Mouse (Mus musculus) spleen, adult 2 months (tissue): ENCODE results near the gene Ppp1r16b.

Source experiments
- CTCF ChIP-seq: fragments of 200-500 bp; IDR thresholded peaks from 2 replicates; pipeline ENCODE4 v1.5.1; 2011; ENCODE audit warnings: mild to moderate bottlenecking, inconsistent platforms; ENCODE audit not compliant: insufficient read depth, insufficient read length, insufficient replicate concordance; ENCODE audit errors: extremely low read depth
- POLR2A ChIP-seq: fragments of 200-500 bp; IDR thresholded peaks from 2 replicates; pipeline ENCODE4 v1.6.1; 2011; ENCODE audit warnings: low read depth, low read length, inconsistent platforms

GRCm38 (mm10) chr2:158669199-158670195, 4.3 kb downstream of the Ppp1r16b start:
- no peak for TF ChIP-seq CTCF
- TF ChIP-seq POLR2A: no peak
